15 mouse cellular contexts compared by ENCODE assay signal in the genomic region with DNA sequence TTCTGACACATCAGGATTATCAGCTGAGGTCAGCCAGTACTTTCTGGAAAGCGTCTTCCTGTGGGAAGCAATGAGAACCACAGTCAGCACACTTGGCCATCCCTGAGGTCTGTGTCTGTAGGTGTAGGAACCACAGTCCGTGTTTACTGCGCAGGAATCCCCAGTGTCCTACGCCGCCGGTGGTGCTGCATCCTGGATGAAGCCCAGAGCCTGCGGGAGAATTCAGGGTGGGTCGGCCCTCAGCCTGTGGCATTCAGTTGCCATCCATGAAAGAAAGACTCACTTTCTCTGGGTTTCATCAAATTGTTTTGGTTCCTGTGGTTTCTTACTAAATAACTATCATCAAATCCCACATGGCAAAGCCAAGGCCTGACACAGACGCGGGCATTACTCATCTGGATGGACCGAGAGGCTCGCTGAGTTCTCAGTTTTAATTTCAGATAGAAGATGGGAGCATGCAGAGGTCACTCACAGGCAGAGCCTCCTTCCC. TPM values are rescaled to one million over a fixed set of nuclear protein-coding genes. Genes with fewer than 3 reads are reported as not detected.
"Had no signal": no experiment of that assay in that cellular context is flagged by ENCODE, and none has a peak within 500 bp of the region (broad histone marks: within the 10 kb centered on the region; RNA-seq: fewer than 3 reads in every experiment).

No protein-coding gene starts in this region.

- H3K36me3 ChIP-seq: limb, embryonic 10.5 days; liver, embryonic 15.5 days; midbrain, embryonic 12.5 days had no signal

- H3K27ac ChIP-seq: kidney, postnatal 0 days; limb, embryonic 10.5 days; liver, embryonic 15.5 days; midbrain, embryonic 12.5 days had no signal

- ATAC-seq: midbrain, embryonic 16.5 days had no signal

- DNase-seq: kidney, adult 9 months; kidney, postnatal 36 days; layer of hippocampus, adult 9-11 months; lung, embryonic 14.5 days; lung, postnatal 10 days; lung, postnatal 4 days; right cerebral cortex, postnatal 14 days; thymus, postnatal 36 days had no signal

- H3K4me2 ChIP-seq: liver, embryonic 11.5 days; liver, embryonic 15.5 days; lung, embryonic 14.5 days; midbrain, embryonic 12.5 days had no signal

- H3K4me1 ChIP-seq: limb, embryonic 10.5 days; liver, embryonic 15.5 days; midbrain, embryonic 12.5 days had no signal

- H3K9me3 ChIP-seq: limb, embryonic 10.5 days; liver, embryonic 15.5 days; midbrain, embryonic 12.5 days had no signal

- H3K4me3 ChIP-seq: limb, embryonic 10.5 days; liver, embryonic 15.5 days; midbrain, embryonic 12.5 days had no signal

- H3K27me3 ChIP-seq: liver, embryonic 15.5 days; midbrain, embryonic 12.5 days had no signal

- H3K9ac ChIP-seq: liver, embryonic 15.5 days; lung, embryonic 14.5 days; midbrain, embryonic 12.5 days had no signal

RNA-seq across cellular contexts. Expression of a gene that starts 37.2 kb away (rescaled TPM):
- total RNA-seq: megakaryocyte-erythroid progenitor cell, adult 5-6 weeks had no signal
